Mouse (Mus musculus) liver, adult 2 months (tissue): ENCODE data around the gene Slc9a9. TPM values are rescaled to one million over a fixed set of nuclear protein-coding genes. Genes with fewer than 3 reads are reported as not detected.

Experiments used
- DNase-seq: peaks from one replicate; pipeline ENCODE4 v3.0.0-alpha.2; 2011; ENCODE audit warnings: low read depth, low spot score; ENCODE audit errors: extremely low read depth
- H3K27ac ChIP-seq: fragments of 200-500 bp; replicated peaks from 2 replicates; pipeline ENCODE4 v1.5.1; 2012; ENCODE audit warnings: low read depth, mild to moderate bottlenecking, control low read depth, inconsistent platforms, low read length; ENCODE audit not compliant: insufficient read depth
- H3K27me3 ChIP-seq: fragments of 200-500 bp; 2 replicates; pipeline ENCODE4 v1.6.1; 2012; ENCODE audit warnings: mild to moderate bottlenecking, moderate library complexity, low read length, inconsistent platforms; ENCODE audit not compliant: control insufficient read depth, insufficient read depth
- H3K36me3 ChIP-seq: fragments of 200-500 bp; 2 replicates; pipeline ENCODE4 v1.6.1; 2012; ENCODE audit warnings: low read length, inconsistent platforms; ENCODE audit not compliant: control insufficient read depth, insufficient read depth
- H3K4me1 ChIP-seq: fragments of 200-500 bp; 2 replicates; pipeline ENCODE4 v1.6.1; 2011; ENCODE audit warnings: low read length; ENCODE audit not compliant: control insufficient read depth, insufficient read depth
- H3K4me3 ChIP-seq: fragments of 200-500 bp; 2 replicates; pipeline ENCODE4 v1.5.1; 2011; ENCODE audit warnings: low read depth, mild to moderate bottlenecking, control low read depth, low read length, moderate library complexity; ENCODE audit not compliant: insufficient read depth
- H3K79me2 ChIP-seq: fragments of 200-500 bp; 2 replicates; pipeline ENCODE4 v1.6.1; 2012; ENCODE audit warnings: inconsistent platforms, mild to moderate bottlenecking, low read length, moderate library complexity; ENCODE audit not compliant: control insufficient read depth, insufficient read depth
- H3K9ac ChIP-seq: fragments of 200-500 bp; 2 replicates; pipeline ENCODE4 v1.6.1; 2012; ENCODE audit warnings: low read depth, mild to moderate bottlenecking, control low read depth, inconsistent platforms, low read length
- CTCF ChIP-seq: fragments of 200-500 bp; IDR thresholded peaks from 2 replicates; pipeline ENCODE4 v1.5.1; 2011; ENCODE audit warnings: low read depth, low read length, control low read depth
- POLR2A ChIP-seq: fragments of 200-500 bp; IDR thresholded peaks from 2 replicates; pipeline ENCODE4 v1.6.1; 2011; ENCODE audit warnings: low read length, control low read depth; ENCODE audit not compliant: insufficient read depth; ENCODE audit errors: extremely low read depth
- WGBS: fragments of 180-500 bp; shearing (Covaris S2); methylation state at CpG from one replicate; pipeline ENCODE4 v1.1.7; 2018; 5-methylcytosine and 5-hydroxymethylcytosine counted together
- polyA plus RNA-seq: library from polyadenylated mRNA; depleted of rRNA; stranded (reverse); fragments of >200 nt; gene quantifications from 2 replicates; pipeline ENCODE4 v1.2.3, GENCODE M21; 2012
- total RNA-seq: library from RNA; depleted of rRNA; stranded (reverse); fragments of >200 nt; gene quantifications from 2 replicates; pipeline ENCODE4 v1.2.3, GENCODE M21; 2014

The Slc9a9 gene
- total and polyA plus RNA-seq, 2 experiments = 1.7 to 6.0 TPM

DNA sequence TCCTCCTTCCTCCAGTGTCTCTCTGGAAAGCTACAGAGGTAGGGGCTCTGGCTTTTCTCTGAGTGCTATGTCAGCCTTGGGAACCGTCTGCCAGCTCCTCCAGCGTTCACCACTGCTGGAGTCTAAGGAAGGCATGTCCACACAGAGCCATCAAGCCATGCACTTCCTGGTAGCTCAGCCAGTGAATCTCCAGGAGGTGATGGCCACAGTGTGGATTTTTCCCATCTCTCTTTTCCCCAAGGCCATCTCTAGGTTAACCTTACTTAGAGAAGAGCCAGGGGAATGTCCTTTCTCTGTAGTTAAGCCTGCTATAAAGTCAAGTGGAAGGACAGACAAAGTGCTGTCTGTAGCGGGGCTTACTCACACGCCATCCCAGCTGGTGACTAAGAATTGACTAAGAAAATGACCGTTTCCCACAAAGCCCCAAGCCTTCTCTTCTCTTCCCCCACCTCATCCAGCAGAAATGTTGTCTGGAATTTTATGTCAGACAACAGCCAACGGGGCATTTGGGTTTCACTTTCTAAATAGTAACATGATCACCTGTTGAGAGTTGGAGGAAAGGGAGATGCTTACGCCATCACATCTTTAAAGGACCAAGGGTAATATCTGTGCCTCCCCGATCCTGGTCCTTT, 523.3 kb downstream of the Slc9a9 start:
- DNase-seq = no peak
- peaks cover 14% of the 10 kb centered on the region for H3K4me1 ChIP-seq
- no peak overlapping the region for H3K9ac ChIP-seq
- TF ChIP-seq POLR2A = no peak
- no peak for TF ChIP-seq CTCF
- WGBS = 85% methylated on average over 8 of the region's 8 CpGs
- H3K4me3 ChIP-seq = no peak overlapping the region
- H3K79me2 ChIP-seq = no peaks in the 10 kb centered on the region
- H3K27me3 ChIP-seq = no peaks in the 10 kb centered on the region
- no peaks in the 10 kb centered on the region for H3K36me3 ChIP-seq
- peak overlapping the region; percentile 88 for H3K27ac ChIP-seq

DNA sequence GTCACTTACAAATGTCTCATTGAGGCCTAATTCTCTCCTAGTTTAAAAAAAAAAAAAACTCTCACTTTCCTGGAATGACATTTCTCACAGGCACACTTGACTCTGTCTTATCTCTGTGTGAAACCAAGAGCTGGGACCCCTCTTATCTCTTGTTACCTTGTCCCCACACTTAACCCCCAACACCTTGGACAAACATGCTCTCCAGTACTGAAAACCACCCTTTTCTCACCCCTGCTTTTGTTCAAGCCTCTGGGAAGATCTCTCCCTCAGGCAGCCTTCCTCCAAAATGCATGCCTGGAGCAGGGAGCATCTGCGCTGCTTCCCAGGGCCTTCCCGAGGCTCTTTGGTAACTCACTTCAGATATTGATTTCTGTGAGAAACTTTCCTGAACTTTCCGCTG, 524.0 kb downstream of the Slc9a9 start:
- no peaks in the 10 kb centered on the region for H3K79me2 ChIP-seq
- no peak overlapping the region for H3K9ac ChIP-seq
- WGBS = 42% methylated on average over 3 of the region's 3 CpGs
- no peak for TF ChIP-seq POLR2A
- TF ChIP-seq CTCF = no peak
- peak overlapping the region; percentile 88 for H3K27ac ChIP-seq
- no peak for DNase-seq
- no peak overlapping the region for H3K4me3 ChIP-seq
- no peaks in the 10 kb centered on the region for H3K36me3 ChIP-seq
- no peaks in the 10 kb centered on the region for H3K27me3 ChIP-seq
- peaks cover 9% of the 10 kb centered on the region for H3K4me1 ChIP-seq

DNA sequence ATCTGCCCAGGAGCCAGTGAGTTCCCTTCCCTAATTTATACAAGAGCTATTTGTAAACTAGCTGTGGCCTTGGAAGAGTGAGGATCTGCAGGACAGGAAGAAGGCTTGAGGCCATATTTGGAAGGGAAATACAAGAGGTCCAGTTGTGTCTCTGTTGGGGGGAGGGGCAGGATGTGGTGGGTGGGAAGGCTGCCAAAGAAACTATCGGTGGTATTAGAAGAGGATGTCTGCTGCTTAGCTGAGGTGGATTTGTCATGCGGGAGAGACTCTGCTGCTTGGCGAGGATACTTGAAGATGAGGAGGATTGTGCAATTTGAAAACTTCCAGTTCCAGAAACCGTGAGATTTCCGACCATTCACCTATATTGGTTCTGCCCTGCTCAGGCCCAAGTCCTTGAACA, 524.4 kb downstream of the Slc9a9 start:
- Histone ChIP-seq H3K79me2 (no peaks in the 10 kb centered on the region), H3K27ac (peak overlapping the region; percentile 88), H3K4me1 (peaks cover 4% of the 10 kb centered on the region; the same call in 1 of the 2 replicates), H3K4me3 (no peak overlapping the region), H3K27me3 (no peaks in the 10 kb centered on the region), H3K36me3 (no peaks in the 10 kb centered on the region), H3K9ac (no peak overlapping the region)
- peak; percentile 28 for DNase-seq
- TF ChIP-seq POLR2A = no peak
- no peak for TF ChIP-seq CTCF
- 52% methylated on average over 5 of the region's 5 CpGs for WGBS

DNA sequence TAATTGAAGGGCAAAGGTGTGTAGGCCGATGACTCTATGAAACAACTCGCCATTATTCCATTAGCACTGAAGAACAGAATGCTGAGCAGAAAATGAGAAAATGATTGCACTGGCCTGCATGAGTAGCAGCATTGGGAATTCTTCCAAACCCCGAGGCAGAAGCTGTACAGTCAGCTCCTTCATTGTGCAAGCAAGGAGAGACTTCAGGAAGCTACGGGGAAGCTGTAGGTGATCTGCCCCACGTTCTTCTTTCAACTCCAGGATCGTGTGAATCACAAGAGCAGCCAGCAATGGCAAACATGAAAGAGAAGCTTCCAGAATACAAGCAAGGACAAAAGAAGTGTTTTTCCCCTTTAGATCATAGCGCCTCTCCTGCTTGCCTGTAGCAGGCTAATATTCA, 538.0 kb downstream of the Slc9a9 start:
- Histone ChIP-seq H3K27ac (no peak overlapping the region), H3K9ac (no peak overlapping the region), H3K4me3 (no peak overlapping the region), H3K79me2 (no peaks in the 10 kb centered on the region), H3K27me3 (no peaks in the 10 kb centered on the region), H3K36me3 (no peaks in the 10 kb centered on the region), H3K4me1 (no peaks in the 10 kb centered on the region)
- no peak for TF ChIP-seq POLR2A
- no peak for TF ChIP-seq CTCF
- DNase-seq = no peak
- WGBS = 84% methylated on average over 7 of the region's 7 CpGs

DNA sequence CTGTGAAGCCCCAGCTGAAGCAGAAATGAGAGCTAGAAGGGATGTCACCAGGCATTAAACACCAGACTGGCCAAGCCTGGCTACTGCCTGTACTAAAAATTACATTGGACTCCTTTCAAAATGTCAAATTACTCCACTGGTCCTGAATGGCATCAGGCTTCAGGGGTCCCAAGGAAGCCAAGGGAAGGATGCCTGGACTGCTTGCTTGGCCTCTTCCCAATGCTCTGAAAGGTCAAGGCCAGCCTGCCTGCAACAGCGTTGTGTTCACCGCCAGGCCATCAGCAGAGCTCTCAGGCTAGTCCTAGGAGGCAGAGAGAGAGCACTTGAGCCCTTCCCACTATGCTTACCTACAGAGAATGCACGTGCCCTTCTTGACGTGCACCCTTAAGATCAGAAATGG, 539.0 kb downstream of the Slc9a9 start:
- TF ChIP-seq POLR2A = no peak
- no peak for TF ChIP-seq CTCF
- no peak for DNase-seq

DNA sequence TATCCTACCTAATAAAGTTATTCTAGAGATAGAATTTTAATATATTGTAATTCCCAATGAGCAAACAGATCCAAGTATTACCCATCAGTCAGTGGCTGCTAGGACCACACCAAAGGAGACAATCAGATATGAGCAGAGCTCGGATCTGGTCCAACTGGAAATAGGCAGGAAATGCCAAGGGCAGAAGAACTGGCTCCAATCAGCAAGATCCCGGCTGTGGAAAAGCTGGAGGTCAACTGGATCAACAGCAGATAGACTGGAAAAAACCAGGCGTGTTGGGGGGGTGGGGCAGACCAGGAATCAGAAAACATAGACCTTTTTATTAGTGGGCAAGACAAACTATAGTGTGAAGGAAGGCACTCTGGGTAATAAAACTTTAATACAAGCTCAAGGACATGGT, 550.3 kb downstream of the Slc9a9 start:
- WGBS = 69% methylated on average over 3 of the region's 3 CpGs
- no peaks in the 10 kb centered on the region for H3K4me1 ChIP-seq
- no peak overlapping the region for H3K27ac ChIP-seq
- no peaks in the 10 kb centered on the region; the same call in 1 of the 2 replicates for H3K27me3 ChIP-seq
- H3K79me2 ChIP-seq = no peaks in the 10 kb centered on the region
- no peak overlapping the region for H3K9ac ChIP-seq
- no peak for TF ChIP-seq POLR2A
- TF ChIP-seq CTCF = no peak
- no peak overlapping the region for H3K4me3 ChIP-seq
- no peaks in the 10 kb centered on the region for H3K36me3 ChIP-seq
- DNase-seq = no peak

More for the DNA sequence above, 539.0 kb downstream of the Slc9a9 start:
- H3K4me3 ChIP-seq = no peak overlapping the region
- H3K79me2 ChIP-seq = no peaks in the 10 kb centered on the region
- 84% methylated on average over 4 of the region's 4 CpGs for WGBS
- no peaks in the 10 kb centered on the region for H3K36me3 ChIP-seq
- no peak overlapping the region for H3K9ac ChIP-seq
- no peaks in the 10 kb centered on the region for H3K4me1 ChIP-seq
- H3K27ac ChIP-seq = no peak overlapping the region
- H3K27me3 ChIP-seq = no peaks in the 10 kb centered on the region
